Mouse (Mus musculus) Patski (cell line): ENCODE measurements around the gene Atl3. TPM values are rescaled to one million over a fixed set of nuclear protein-coding genes. Genes with fewer than 3 reads are reported as not detected.

ENCODE experiments used
- ATAC-seq: fragments of 100-300 bp; one replicate; pipeline ENCODE4 v1.8.0; 2021
- CTCF ChIA-PET: fragments of 350-600 bp; sonication (Branson Sonifier 250); formaldehyde crosslinking; loops from one replicate; lab custom pipeline; 2022; ENCODE audit warnings: inconsistent platforms; lab: Charles Lee
- POLR2A ChIA-PET: fragments of 350-600 bp; sonication (Branson Sonifier 250); formaldehyde crosslinking; loops from one replicate; lab custom pipeline; 2022; ENCODE audit warnings: antibody characterized with exemption, inconsistent platforms; lab: Charles Lee
- DNase-seq: peaks from one replicate; pipeline ENCODE4 v3.0.0-alpha.2; 2011; ENCODE audit warnings: low read depth, low spot score
- H3K27me3 ChIP-seq: fragments of 371-371 bp; one replicate; pipeline ENCODE4 v1.5.1; 2021
- CTCF ChIP-seq: fragments of 100-300 bp; IDR thresholded peaks from one replicate; pipeline ENCODE4 v1.5.1; 2021
- in situ Hi-C: fragments of 300-500 bp; cut with MboI; formaldehyde crosslinking; loops from 3 replicates; pipeline ENCODE4 v1.11.1; 2018; ENCODE audit warnings: low pct_unique_long_range_greater_than_20kb, mixed read lengths
- polyA plus RNA-seq: library from polyadenylated mRNA; unstranded; gene quantifications from one replicate; pipeline ENCODE4 v1.2.3, GENCODE M21; 2021

Atl3 gene
- polyA plus RNA-seq, 1 experiment from 2014 or later: 84.9 TPM

DNA sequence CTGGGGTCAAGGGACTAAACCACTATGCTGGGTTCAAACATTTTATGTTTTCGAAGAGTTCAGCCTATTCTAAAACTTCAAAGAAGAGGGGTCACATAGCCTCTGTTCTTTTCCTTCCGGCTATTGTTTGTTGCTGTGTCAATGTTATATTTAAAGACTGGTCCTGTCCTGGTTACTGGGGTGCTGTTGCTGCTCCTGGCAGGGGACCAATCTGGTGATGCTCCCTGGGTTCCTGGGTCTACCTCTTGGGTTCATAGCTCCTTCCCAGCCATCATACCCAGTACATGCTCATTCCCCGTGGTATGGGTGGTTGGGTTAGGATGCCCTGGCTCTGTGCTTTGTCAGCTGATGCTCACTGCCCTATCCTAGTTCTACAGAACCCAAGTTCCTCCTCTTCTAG is 83.9 kb downstream of the Atl3 start:
- in situ Hi-C loops: no loop called here
- POLR2A ChIA-PET: interaction anchor here (0.6 kb wide), 1 partner anchor 77 kb away, joined by 5 read pairs; no protein-coding TSS in a partner anchor
- DNase-seq: no peak
- TF ChIP-seq CTCF: no peak
- ATAC-seq: no peak
- H3K27me3 ChIP-seq: no peaks in the 10 kb centered on the region
- CTCF ChIA-PET: no interaction called here

DNA sequence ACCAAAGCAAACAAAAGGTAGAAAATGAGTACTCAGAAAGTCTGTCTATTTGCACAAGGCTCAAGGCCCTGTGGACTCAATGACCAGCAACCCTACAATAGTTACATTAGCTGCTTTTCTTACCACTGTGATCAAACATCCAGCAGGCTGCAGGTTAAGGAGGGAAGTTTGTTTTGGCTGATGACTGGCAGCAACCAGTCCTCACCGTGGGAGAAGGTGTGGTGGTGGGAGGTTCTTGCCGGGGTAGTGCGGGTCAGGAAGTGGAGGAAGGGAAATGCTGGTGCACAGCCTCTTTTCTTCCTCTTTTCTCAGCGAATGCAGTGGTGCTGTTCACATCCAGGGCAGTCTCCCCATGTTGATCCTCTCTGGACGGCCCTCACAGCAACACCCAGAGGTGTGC is 87.2 kb downstream of the Atl3 start:
- in situ Hi-C loops: no loop called here
- no peaks in the 10 kb centered on the region for H3K27me3 ChIP-seq
- DNase-seq: no peak
- ChIA-PET CTCF (no interaction called here), POLR2A (interaction anchor here (0.7 kb wide), 1 partner anchor 1218 kb away, joined by 3 read pairs; no protein-coding TSS in a partner anchor)
- no peak for ATAC-seq
- TF ChIP-seq CTCF: no peak

DNA sequence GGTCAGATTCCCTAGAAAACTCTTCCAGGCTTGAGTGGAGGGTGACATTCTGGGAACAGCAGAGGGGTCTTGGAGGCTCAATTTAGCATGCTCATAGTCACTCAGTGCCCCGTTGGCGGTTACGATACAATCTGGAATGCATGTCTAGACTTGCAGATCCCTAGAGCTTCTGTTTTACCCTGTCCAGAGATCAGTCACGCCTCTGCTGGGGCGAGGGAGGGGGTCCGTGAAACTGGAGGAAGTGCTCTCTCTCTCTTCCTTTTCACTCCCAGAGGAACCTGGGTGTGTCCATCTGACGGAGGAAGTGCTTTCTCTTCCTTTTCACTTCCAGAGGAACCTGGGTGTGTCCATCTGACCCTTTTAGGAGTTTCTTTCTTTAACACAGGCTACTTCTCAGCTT is 89.3 kb downstream of the Atl3 start:
- no peaks in the 10 kb centered on the region for H3K27me3 ChIP-seq
- CTCF ChIA-PET: no interaction called here
- POLR2A ChIA-PET: no interaction called here
- DNase-seq: no peak
- in situ Hi-C loops: no loop called here
- no peak for ATAC-seq
- no peak for TF ChIP-seq CTCF

DNA sequence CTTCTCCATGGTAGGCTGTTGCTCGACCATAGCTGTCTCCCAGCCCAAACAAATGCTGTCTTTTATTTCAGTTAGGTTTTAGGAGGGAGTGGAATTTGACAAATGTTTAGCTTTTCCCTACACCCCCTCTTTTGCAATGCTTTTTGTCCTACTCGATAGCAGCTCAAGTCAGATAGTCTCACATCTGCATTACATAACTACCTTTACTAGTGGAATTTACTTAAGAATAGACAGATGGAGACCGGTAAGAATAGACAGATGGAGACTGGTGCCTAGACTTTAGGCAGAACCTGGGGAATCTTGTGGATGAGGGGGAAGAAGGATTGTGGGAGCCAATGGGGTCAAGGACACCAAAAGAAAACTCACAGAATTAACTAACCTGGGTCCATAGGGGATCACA is 89.8 kb downstream of the Atl3 start:
- ATAC-seq: no peak

DNA sequence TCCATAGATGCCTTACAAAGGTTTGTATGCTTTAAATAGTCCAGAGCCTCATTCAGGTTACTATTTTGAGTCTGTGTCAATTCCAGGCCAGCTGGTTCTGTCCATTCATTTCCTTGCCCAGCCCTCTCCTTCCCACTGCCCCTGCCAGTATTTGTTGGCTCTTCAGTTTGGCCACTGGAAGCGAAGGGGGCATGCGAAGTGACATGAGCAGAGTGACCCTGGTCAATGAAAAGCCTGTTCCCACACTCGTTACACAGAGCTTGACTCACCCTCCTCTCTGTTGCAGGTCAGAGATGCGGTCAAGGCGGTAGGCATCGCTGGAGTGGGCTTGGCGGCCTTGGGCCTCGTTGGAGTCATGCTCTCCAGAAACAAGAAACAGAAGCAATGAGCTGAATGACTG is 91.4 kb downstream of the Atl3 start:
- in situ Hi-C loops: no loop called here
- H3K27me3 ChIP-seq: no peaks in the 10 kb centered on the region

More for the DNA sequence above, 89.8 kb downstream of the Atl3 start:
- in situ Hi-C loops: no loop called here
- ChIA-PET CTCF (no interaction called here), POLR2A (no interaction called here)
- no peak for TF ChIP-seq CTCF
- no peaks in the 10 kb centered on the region for H3K27me3 ChIP-seq
- no peak for DNase-seq

DNA sequence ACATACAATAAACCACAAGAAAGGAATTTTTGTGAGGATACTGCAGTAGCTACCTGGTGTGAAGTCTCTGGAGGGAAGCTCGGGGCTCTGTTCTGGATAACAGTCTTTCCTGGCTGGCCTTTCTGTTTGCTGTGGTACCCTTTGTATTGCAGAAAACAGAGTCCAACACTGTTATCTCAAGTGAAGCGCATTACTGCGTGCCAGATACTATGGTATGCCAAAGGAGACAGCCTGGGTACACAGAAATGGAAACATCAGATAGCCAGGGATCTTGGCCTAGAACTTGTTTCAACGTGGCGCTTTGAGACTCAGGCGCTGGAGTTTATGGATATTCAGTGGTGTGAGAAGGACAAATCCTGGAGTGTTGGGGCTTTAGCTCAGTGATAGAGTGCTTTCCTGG is 91.9 kb downstream of the Atl3 start:
- ChIA-PET CTCF (interaction anchor here (0.9 to 1.7 kb wide), 3 partner anchors 10 to 32 kb away, joined by 3 to 4 read pairs (median 4); no protein-coding TSS in a partner anchor), POLR2A (no interaction called here)
- in situ Hi-C loops: no loop called here
- no peaks in the 10 kb centered on the region for H3K27me3 ChIP-seq
- no peak for TF ChIP-seq CTCF
- ATAC-seq: no peak
- no peak for DNase-seq

More for the DNA sequence above, 91.4 kb downstream of the Atl3 start:
- DNase-seq (no peak), ATAC-seq (no peak)
- no peak for TF ChIP-seq CTCF
- ChIA-PET POLR2A (no interaction called here), CTCF (interaction anchor here (0.9 to 1.7 kb wide), 3 partner anchors 11 to 33 kb away, joined by 3 to 4 read pairs (median 4); no protein-coding TSS in a partner anchor)

Other genes starting within 250 kb of the Atl3 start
- gene Rcor2, start 226.7 kb upstream of the Atl3 start, polyA plus RNA-seq: 7.6 TPM
- gene Mark2, start 152.2 kb upstream of the Atl3 start, polyA plus RNA-seq: 76.9 TPM
- 32.7 TPM for gene Spindoc, start 111.0 kb upstream of the Atl3 start, polyA plus RNA-seq
- gene 2700081O15Rik, start 76.4 kb upstream of the Atl3 start, polyA plus RNA-seq: 45.1 TPM
- gene Rtn3, start 10.8 kb upstream of the Atl3 start, polyA plus RNA-seq: 309 TPM
- 17.8 TPM for gene Pla2g16, start 63.4 kb downstream of the Atl3 start, polyA plus RNA-seq
- gene Lgals12, start 113.2 kb downstream of the Atl3 start, polyA plus RNA-seq: not detected
- not detected for gene Hrasls5, start 118.5 kb downstream of the Atl3 start, polyA plus RNA-seq
- gene Slc22a19, start 217.3 kb downstream of the Atl3 start, polyA plus RNA-seq: not detected